Mouse (Mus musculus): ENCODE measurements at regions not wholly inside any gene's neighbourhood (a gene's known extent, or its start where the extent isn't known, plus 50 kb on each side); places are given as distances from the start of the nearest gene placed in this dataset.

- peaks cover 11% of the 10 kb centered on the region for H3K4me1 ChIP-seq (ENCODE audit: control insufficient read depth, insufficient read depth, low read length)
These were observed 185.2 kb downstream of the Gm45692 start for GRCm38 (mm10) chr8:26304566-26304965.

GRCm38 (mm10) chr8:26305061-26305879 is 185.9 kb downstream of the Gm45692 start:
- Histone ChIP-seq H3K27ac (ENCODE audit: low read length) (no peak overlapping the region), H3K27me3 (replicated peaks; ENCODE audit: control insufficient read depth, insufficient read depth, low read length) (no peaks in the 10 kb centered on the region), H3K4me2 (ENCODE audit: low read depth, low read length) (no peak overlapping the region), H3K36me3 (ENCODE audit: control insufficient read depth, insufficient read depth, low read length) (no peaks in the 10 kb centered on the region), H3K4me1 (ENCODE audit: control insufficient read depth, insufficient read depth, low read length) (peaks cover 12% of the 10 kb centered on the region), H3K4me3 (ENCODE audit: low read length) (no peak overlapping the region), H3K9ac (ENCODE audit: low read depth, low read length) (no peak overlapping the region), H3K9me3 (ENCODE audit: control insufficient read depth, low read length) (no peaks in the 10 kb centered on the region)
- no peak for ATAC-seq
- 55% methylated on average over 18 of the region's 18 CpGs for WGBS

More at GRCm38 (mm10) chr8:26304566-26304965, 185.2 kb downstream of the Gm45692 start:
- Histone ChIP-seq H3K36me3 (ENCODE audit: control insufficient read depth, insufficient read depth, low read length) (no peaks in the 10 kb centered on the region), H3K27ac (ENCODE audit: low read length) (no peak overlapping the region), H3K9ac (ENCODE audit: low read depth, low read length) (no peak overlapping the region), H3K4me3 (ENCODE audit: low read length) (no peak overlapping the region), H3K4me2 (ENCODE audit: low read depth, low read length) (no peak overlapping the region), H3K27me3 (replicated peaks; ENCODE audit: control insufficient read depth, insufficient read depth, low read length) (no peaks in the 10 kb centered on the region), H3K9me3 (ENCODE audit: control insufficient read depth, low read length) (no peaks in the 10 kb centered on the region)
- WGBS, result 76% methylated on average over 6 of the region's 6 CpGs
- ATAC-seq, result no peak

- ATAC-seq, result no peak
- WGBS, result 18% methylated on average over 15 of the region's 15 CpGs
- no peak overlapping the region; the same call in 1 of the 2 replicates for H3K4me2 ChIP-seq (ENCODE audit: low read depth, low read length)
These were observed 188.8 kb downstream of the Gm45692 start for GRCm38 (mm10) chr8:26308121-26308641.

DNA sequence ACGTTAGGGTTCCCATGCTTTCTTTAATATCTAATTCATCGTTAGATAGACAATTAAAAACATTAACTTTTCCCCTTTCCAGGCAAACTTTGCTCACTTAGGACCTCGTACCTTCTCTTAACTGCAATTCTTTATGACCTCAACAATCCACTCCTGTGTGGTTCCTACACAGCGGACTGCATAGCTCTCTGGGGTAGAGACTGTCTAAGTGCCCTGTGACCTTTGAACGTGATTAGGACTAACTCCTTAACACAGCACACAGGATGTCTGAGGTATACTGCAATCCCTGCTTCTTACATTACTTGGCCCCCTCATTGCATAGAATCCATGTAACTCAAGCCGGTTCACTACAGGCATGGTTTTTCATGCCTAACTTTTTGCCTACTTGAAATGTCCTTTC is 190.4 kb downstream of the Gm45692 start:
- Histone ChIP-seq H3K4me2 (ENCODE audit: low read depth, low read length) (no peak overlapping the region), H3K4me3 (ENCODE audit: low read length) (no peak overlapping the region), H3K27ac (ENCODE audit: low read length) (no peak overlapping the region), H3K4me1 (ENCODE audit: control insufficient read depth, insufficient read depth, low read length) (peaks cover 11% of the 10 kb centered on the region), H3K9me3 (ENCODE audit: control insufficient read depth, low read length) (no peaks in the 10 kb centered on the region), H3K9ac (ENCODE audit: low read depth, low read length) (no peak overlapping the region), H3K27me3 (replicated peaks; ENCODE audit: control insufficient read depth, insufficient read depth, low read length) (no peaks in the 10 kb centered on the region), H3K36me3 (ENCODE audit: control insufficient read depth, insufficient read depth, low read length) (no peaks in the 10 kb centered on the region)
- WGBS, result 58% methylated on average over 6 of the region's 6 CpGs
- ATAC-seq, result peak; percentile 90

More at GRCm38 (mm10) chr8:26308121-26308641, 188.8 kb downstream of the Gm45692 start:
- H3K36me3 ChIP-seq (ENCODE audit: control insufficient read depth, insufficient read depth, low read length), result no peaks in the 10 kb centered on the region
- no peak overlapping the region for H3K9ac ChIP-seq (ENCODE audit: low read depth, low read length)
- no peak overlapping the region for H3K27ac ChIP-seq (ENCODE audit: low read length)
- peaks cover 11% of the 10 kb centered on the region for H3K4me1 ChIP-seq (ENCODE audit: control insufficient read depth, insufficient read depth, low read length)
- H3K9me3 ChIP-seq (ENCODE audit: control insufficient read depth, low read length), result no peaks in the 10 kb centered on the region
- H3K4me3 ChIP-seq (ENCODE audit: low read length), result no peak overlapping the region
- H3K27me3 ChIP-seq (replicated peaks; ENCODE audit: control insufficient read depth, insufficient read depth, low read length), result no peaks in the 10 kb centered on the region

GRCm38 (mm10) chr8:26323606-26324350 is 204.4 kb downstream of the Gm45692 start:
- H3K27me3 ChIP-seq (replicated peaks; ENCODE audit: control insufficient read depth, insufficient read depth, low read length), result no peaks in the 10 kb centered on the region
- peak; percentile 95 for ATAC-seq
- H3K9ac ChIP-seq (ENCODE audit: low read depth, low read length), result no peak overlapping the region
- 67% methylated on average over 12 of the region's 12 CpGs for WGBS
- no peaks in the 10 kb centered on the region for H3K36me3 ChIP-seq (ENCODE audit: control insufficient read depth, insufficient read depth, low read length)
- no peaks in the 10 kb centered on the region for H3K4me1 ChIP-seq (ENCODE audit: control insufficient read depth, insufficient read depth, low read length)
- no peaks in the 10 kb centered on the region for H3K9me3 ChIP-seq (ENCODE audit: control insufficient read depth, low read length)
- H3K27ac ChIP-seq (ENCODE audit: low read length), result peak overlapping the region; percentile 72
- no peak overlapping the region for H3K4me2 ChIP-seq (ENCODE audit: low read depth, low read length)
- H3K4me3 ChIP-seq (ENCODE audit: low read length), result no peak overlapping the region

- ATAC-seq, result no peak
- Histone ChIP-seq H3K27ac (ENCODE audit: low read length) (no peak overlapping the region), H3K36me3 (ENCODE audit: control insufficient read depth, insufficient read depth, low read length) (no peaks in the 10 kb centered on the region), H3K4me2 (ENCODE audit: low read depth, low read length) (no peak overlapping the region), H3K9me3 (ENCODE audit: control insufficient read depth, low read length) (no peaks in the 10 kb centered on the region), H3K4me3 (ENCODE audit: low read length) (no peak overlapping the region), H3K4me1 (ENCODE audit: control insufficient read depth, insufficient read depth, low read length) (no peaks in the 10 kb centered on the region), H3K9ac (ENCODE audit: low read depth, low read length) (no peak overlapping the region), H3K27me3 (replicated peaks; ENCODE audit: control insufficient read depth, insufficient read depth, low read length) (no peaks in the 10 kb centered on the region)
- WGBS, result 85% methylated on average over 3 of the region's 3 CpGs
These were observed 205.3 kb downstream of the Gm45692 start for GRCm38 (mm10) chr8:26324606-26325005.

- Histone ChIP-seq H3K4me2 (ENCODE audit: low read depth, low read length) (peak overlapping the region; percentile 1; the same call in 1 of the 2 replicates), H3K4me1 (ENCODE audit: control insufficient read depth, insufficient read depth, low read length) (no peaks in the 10 kb centered on the region), H3K27ac (ENCODE audit: low read length) (no peak overlapping the region), H3K4me3 (ENCODE audit: low read length) (peak overlapping the region; percentile 9; the same call in 1 of the 2 replicates), H3K9me3 (ENCODE audit: control insufficient read depth, low read length) (no peaks in the 10 kb centered on the region), H3K27me3 (replicated peaks; ENCODE audit: control insufficient read depth, insufficient read depth, low read length) (no peaks in the 10 kb centered on the region), H3K9ac (ENCODE audit: low read depth, low read length) (no peak overlapping the region), H3K36me3 (ENCODE audit: control insufficient read depth, insufficient read depth, low read length) (no peaks in the 10 kb centered on the region)
- 54% methylated on average over 10 of the region's 10 CpGs for WGBS
- no peak for ATAC-seq
These were observed 210.5 kb downstream of the Gm45692 start for GRCm38 (mm10) chr8:26329813-26330212.

DNA sequence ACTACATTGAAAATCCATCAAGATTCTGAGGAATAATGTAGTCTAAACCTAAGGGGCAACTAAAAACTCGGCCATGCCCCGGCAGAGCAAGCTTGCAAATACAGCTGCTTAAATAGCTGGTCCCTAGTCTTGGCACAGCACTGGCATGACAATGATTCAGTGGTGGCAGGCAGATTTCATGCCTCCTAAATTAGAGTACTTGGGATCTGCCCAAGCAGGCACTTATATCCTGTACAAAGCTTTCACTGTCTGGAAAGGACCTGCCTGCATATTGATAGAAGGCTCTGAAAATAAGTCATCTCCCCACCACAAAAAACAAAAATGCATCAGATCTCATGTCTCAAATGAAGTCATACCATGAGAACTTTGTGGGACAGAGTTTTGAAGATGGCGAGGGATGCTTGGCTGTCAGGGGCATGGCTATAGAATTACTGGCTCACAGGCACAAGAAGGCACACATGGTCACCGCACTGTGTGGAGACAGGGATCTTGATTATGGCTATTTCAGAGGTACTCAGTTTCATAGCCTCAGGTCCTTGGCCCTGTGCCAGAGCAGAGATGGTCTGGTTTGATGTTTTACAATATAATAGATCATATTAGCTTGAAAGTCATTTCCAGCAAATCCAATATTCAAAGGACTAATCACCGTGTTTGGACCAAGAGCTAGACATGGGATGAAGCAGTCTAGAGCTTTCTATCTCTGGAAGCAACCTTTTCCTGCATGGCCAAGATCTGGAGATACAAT is 217.7 kb downstream of the Gm45692 start:
- ATAC-seq, result no peak
- WGBS, result 86% methylated on average over 5 of the region's 5 CpGs
- no peak overlapping the region for H3K27ac ChIP-seq (ENCODE audit: low read length)

DNA sequence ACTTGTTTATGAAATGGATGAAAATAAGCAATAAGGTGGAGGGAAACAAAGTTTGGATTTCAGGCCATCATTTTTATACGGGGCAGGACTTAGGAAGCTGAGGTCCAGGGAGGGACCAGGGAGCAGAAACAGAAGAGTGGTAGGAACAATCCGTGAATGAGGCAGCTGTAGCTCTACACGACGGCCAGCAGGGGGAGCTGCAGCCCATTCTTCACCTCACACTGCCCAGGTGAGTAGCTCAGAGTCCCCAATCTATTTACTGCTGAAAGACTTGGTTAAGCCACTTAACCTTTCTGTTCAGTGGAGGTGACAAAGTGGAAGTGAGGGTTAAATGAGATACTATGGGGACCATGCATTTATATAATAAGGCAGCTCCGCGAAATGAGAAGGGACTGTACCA is 225.7 kb downstream of the Gm45692 start:
- H3K36me3 ChIP-seq (ENCODE audit: control insufficient read depth, insufficient read depth, low read length), result no peaks in the 10 kb centered on the region
- WGBS, result 34% methylated on average over 6 of the region's 6 CpGs
- ATAC-seq, result peak; percentile 69
- no peak overlapping the region for H3K9ac ChIP-seq (ENCODE audit: low read depth, low read length)
- no peaks in the 10 kb centered on the region for H3K4me1 ChIP-seq (ENCODE audit: control insufficient read depth, insufficient read depth, low read length)
- no peaks in the 10 kb centered on the region; the same call in 1 of the 2 replicates for H3K27me3 ChIP-seq (replicated peaks; ENCODE audit: control insufficient read depth, insufficient read depth, low read length)
- H3K27ac ChIP-seq (ENCODE audit: low read length), result no peak overlapping the region
- H3K9me3 ChIP-seq (ENCODE audit: control insufficient read depth, low read length), result no peaks in the 10 kb centered on the region
- no peak overlapping the region for H3K4me2 ChIP-seq (ENCODE audit: low read depth, low read length)
- H3K4me3 ChIP-seq (ENCODE audit: low read length), result no peak overlapping the region

More for the DNA sequence above, 217.7 kb downstream of the Gm45692 start:
- H3K4me1 ChIP-seq (ENCODE audit: control insufficient read depth, insufficient read depth, low read length), result no peaks in the 10 kb centered on the region
- H3K36me3 ChIP-seq (ENCODE audit: control insufficient read depth, insufficient read depth, low read length), result no peaks in the 10 kb centered on the region
- no peak overlapping the region for H3K4me3 ChIP-seq (ENCODE audit: low read length)
- H3K9ac ChIP-seq (ENCODE audit: low read depth, low read length), result no peak overlapping the region
- H3K9me3 ChIP-seq (ENCODE audit: control insufficient read depth, low read length), result no peaks in the 10 kb centered on the region
- H3K4me2 ChIP-seq (ENCODE audit: low read depth, low read length), result no peak overlapping the region
- no peaks in the 10 kb centered on the region for H3K27me3 ChIP-seq (replicated peaks; ENCODE audit: control insufficient read depth, insufficient read depth, low read length)
